Mouse (Mus musculus) olfactory bulb, adult 2 months (tissue): ENCODE results near the gene Ssb.

Experiments
- CTCF ChIP-seq: fragments of 200-500 bp; IDR thresholded peaks from 2 replicates; pipeline ENCODE4 v1.5.1; 2012; ENCODE audit warnings: low read depth, mild to moderate bottlenecking, low read length, moderate library complexity; ENCODE audit not compliant: insufficient read depth
- POLR2A ChIP-seq: fragments of 200-500 bp; IDR thresholded peaks from 2 replicates; pipeline ENCODE4 v1.6.1; 2012; ENCODE audit warnings: mild to moderate bottlenecking, low read depth, low read length, moderate library complexity; ENCODE audit not compliant: insufficient read depth

DNA sequence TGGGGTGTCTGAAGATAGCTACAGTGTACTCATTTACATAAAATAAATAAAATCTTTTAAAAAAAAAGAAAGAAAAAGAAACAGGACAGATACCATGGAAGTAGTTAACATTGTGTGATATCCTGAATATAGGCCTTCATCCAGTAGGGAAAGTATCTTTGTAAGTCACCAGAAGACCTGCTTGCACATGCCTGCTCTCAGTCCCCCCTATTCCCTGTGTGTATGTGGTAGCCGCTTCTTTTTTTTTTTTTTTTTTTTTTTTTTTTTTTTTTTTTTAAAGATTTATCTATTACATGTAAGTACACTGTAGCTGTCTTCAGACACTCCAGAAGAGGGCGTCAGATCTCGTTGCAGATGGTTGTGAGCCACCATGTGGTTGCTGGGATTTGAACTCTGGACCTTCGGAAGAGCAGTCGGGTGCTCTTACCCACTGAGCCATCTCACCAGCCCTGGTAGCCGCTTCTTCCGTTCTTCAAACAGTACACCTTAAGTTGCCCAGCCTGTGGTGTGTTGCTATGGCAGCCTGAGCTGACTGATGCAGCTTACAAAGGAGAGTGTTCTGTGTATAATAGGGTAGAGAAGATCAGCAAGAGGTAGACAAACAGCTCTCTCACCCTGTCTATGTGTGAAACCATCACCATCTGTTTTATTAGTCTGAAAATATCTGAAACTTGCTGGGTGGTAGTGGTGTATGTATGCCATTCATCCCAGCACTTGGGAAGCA lies 24.0 kb upstream of the Ssb start:
- TF ChIP-seq POLR2A = no peak
- no peak for TF ChIP-seq CTCF
